Mouse (Mus musculus) stomach, postnatal 0 days (tissue): ENCODE results near the gene Lefty2.

Source experiments
- CTCF ChIP-seq: IDR thresholded peaks from 2 replicates; pipeline ENCODE4 v1.5.1; 2016; ENCODE audit warnings: antibody characterized with exemption, low read depth, mild to moderate bottlenecking, moderate library complexity
- EP300 ChIP-seq: optimal IDR thresholded peaks from 2 replicates; pipeline ENCODE3; 2016; ENCODE audit warnings: antibody characterized with exemption

DNA sequence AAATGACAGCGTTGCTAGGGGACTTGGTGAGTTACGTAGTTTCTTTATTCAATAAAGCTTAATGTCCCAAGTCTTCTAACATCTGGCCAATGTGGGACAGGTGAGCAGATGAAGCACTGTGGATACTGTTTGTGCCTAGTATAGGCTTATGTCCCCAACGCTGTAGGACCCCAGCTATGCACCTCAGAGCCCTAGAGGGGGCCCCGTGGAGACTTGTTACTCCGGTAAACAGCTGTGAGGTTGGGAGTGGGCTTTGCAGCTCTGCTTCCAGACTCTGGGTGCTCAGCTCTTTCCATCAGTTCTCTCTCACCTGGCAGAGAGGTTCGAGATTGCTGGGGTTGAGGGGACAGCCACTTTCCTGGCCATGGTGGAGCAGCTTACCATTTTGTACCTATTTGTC is 12.4 kb downstream of the Lefty2 start:
- TF ChIP-seq CTCF (no peak), EP300 (no peak)
